Mouse (Mus musculus) C2C12 (cell line): ENCODE data around the gene Olfr640.

Source experiments
- CEBPB ChIP-seq: IDR thresholded peaks from one replicate; pipeline ENCODE4 v1.6.1; 2011; ENCODE audit warnings: low read depth, mild to moderate bottlenecking, control low read depth, moderate library complexity
- CTCF ChIP-seq: IDR thresholded peaks from one replicate; pipeline ENCODE4 v1.5.1; 2011; ENCODE audit not compliant: control insufficient read depth, insufficient read depth, insufficient read length
- FOSL1 ChIP-seq: IDR thresholded peaks from one replicate; pipeline ENCODE4 v1.8.0; 2011; ENCODE audit warnings: mild to moderate bottlenecking, low read length; ENCODE audit not compliant: poor library complexity, insufficient read depth, severe bottlenecking
- MAX ChIP-seq: IDR thresholded peaks from one replicate; pipeline ENCODE4 v1.6.1; 2011; ENCODE audit warnings: mild to moderate bottlenecking, control low read depth
- MYOD1 ChIP-seq: IDR thresholded peaks from one replicate; pipeline ENCODE4 v1.6.1; 2011; ENCODE audit warnings: low read depth; ENCODE audit not compliant: control insufficient read depth, insufficient read length
- MYOG ChIP-seq: IDR thresholded peaks from one replicate; pipeline ENCODE4 v1.6.1; 2011; ENCODE audit not compliant: control insufficient read depth, insufficient read length; ENCODE audit errors: extremely low read depth
- USF1 ChIP-seq: IDR thresholded peaks from one replicate; pipeline ENCODE4 v1.6.1; 2011; ENCODE audit warnings: low read depth, mild to moderate bottlenecking, control low read depth, moderate library complexity

GRCm38 (mm10) chr7:103999124-103999523 is 26.2 kb downstream of the Olfr640 start:
- TF ChIP-seq MAX: no peak
- TF ChIP-seq CTCF: no peak
- no peak for TF ChIP-seq USF1
- TF ChIP-seq CEBPB: no peak
- no peak for TF ChIP-seq MYOG
- no peak for TF ChIP-seq MYOD1
- no peak for TF ChIP-seq FOSL1
